Mouse (Mus musculus) bone marrow macrophage, adult 2 months (primary cell): ENCODE measurements around the gene Ptprm. TPM values are rescaled to one million over a fixed set of nuclear protein-coding genes. Genes with fewer than 3 reads are reported as not detected.
A peak's percentile ranks its signal among the peaks of the same experiment; 100 is the strongest.

ENCODE experiments used
- H3K27ac ChIP-seq: 2 replicates; pipeline ENCODE4 v1.5.1; 2012; ENCODE audit warnings: low read depth, low read length; ENCODE audit not compliant: insufficient read depth
- H3K4me1 ChIP-seq: 2 replicates; pipeline ENCODE4 v1.6.1; 2012; ENCODE audit warnings: low read length; ENCODE audit not compliant: control insufficient read depth, insufficient read depth
- H3K4me3 ChIP-seq: 2 replicates; pipeline ENCODE4 v1.5.1; 2012; ENCODE audit warnings: mild to moderate bottlenecking, low read length, moderate library complexity; ENCODE audit not compliant: insufficient read depth
- CTCF ChIP-seq: IDR thresholded peaks from 2 replicates; pipeline ENCODE4 v1.5.1; 2012; ENCODE audit warnings: low read depth, mild to moderate bottlenecking, low read length, moderate library complexity
- POLR2A ChIP-seq: IDR thresholded peaks from 2 replicates; pipeline ENCODE4 v1.6.1; 2012; ENCODE audit warnings: mild to moderate bottlenecking, low read depth, low read length, borderline replicate concordance
- polyA plus RNA-seq: library from polyadenylated mRNA; stranded (reverse); fragments of >200 nt; gene quantifications from 2 replicates; pipeline ENCODE4 v1.2.4, GENCODE M21; 2012; ENCODE audit not compliant: missing spikeins, insufficient read depth, insufficient read length

Ptprm gene
- polyA plus RNA-seq, 1 experiment, result 0.34 TPM

DNA sequence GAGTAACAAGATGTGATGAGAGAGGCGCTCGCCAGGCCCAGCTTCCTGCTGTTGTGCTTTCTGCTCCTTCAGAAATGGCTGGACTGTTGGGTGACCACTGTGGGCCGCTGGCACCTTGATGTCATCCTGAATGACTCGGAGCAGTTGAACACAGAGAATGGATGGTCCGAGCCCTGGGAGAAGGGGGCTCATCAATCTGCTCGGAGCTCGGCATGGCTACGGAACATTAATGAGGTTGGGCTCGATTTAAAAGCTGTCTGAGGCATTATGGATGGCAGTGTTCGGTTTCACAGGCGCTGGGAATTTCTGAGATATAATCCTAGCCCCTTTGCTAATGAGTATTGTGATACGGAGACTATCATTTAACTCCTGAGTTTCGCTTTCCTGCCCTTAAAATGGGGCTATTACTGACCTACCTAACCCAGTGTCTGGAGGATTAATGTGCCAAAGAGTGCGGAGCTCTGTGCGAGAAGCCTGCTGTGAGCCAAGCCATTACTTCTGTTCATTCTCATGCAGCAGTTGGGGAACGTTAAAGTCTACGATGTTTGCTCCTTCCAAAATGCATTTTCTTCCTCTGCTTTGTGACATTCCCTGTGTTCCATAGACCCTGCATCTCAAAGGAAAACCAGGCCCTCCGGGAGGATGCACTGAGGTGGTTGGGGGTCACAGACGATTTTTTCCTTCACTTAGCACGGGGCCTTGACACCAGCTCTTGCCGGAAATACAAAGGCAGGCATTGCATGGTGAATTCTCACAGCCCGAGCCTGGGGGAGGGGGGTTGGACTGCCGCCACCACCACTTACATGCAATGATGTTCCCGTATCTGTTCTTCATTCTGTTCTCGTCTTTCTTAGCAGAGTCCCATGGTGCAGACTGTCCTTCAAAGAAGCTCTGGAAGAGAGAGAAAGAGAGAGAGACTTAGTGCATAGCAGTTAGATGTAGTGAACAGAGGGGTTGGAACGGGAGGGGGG is 592.6 kb downstream of the Ptprm start:
- no peak overlapping the region for H3K27ac ChIP-seq
- TF ChIP-seq CTCF (no peak), POLR2A (no peak)
- no peak overlapping the region for H3K4me3 ChIP-seq
- H3K4me1 ChIP-seq, result no peaks in the 10 kb centered on the region

DNA sequence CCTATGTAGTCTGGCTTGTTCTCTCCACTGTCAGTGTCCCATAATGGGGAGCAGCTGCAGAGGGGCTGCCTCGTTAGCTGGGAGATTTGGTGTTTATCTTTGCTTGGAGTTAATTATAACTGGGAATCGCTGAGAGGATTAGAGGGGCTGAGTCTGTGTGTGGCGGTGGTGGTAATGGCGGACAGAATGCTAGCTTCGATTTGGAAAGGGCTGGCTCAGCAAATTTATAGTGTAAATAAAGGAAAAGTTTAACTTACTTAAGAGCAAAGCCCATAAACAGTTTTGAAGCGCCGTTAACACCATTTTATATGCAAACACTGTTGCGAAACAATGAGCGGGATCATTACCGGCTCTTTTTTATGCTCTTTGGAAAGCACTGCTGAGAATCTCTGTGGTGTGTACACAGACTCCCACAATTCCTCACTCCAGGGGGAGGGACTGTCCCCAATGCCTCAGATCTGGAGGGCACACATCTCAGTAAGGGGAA is 597.2 kb downstream of the Ptprm start:
- Histone ChIP-seq H3K4me3 (no peak overlapping the region), H3K4me1 (no peaks in the 10 kb centered on the region), H3K27ac (no peak overlapping the region)
- no peak for TF ChIP-seq POLR2A
- no peak for TF ChIP-seq CTCF

DNA sequence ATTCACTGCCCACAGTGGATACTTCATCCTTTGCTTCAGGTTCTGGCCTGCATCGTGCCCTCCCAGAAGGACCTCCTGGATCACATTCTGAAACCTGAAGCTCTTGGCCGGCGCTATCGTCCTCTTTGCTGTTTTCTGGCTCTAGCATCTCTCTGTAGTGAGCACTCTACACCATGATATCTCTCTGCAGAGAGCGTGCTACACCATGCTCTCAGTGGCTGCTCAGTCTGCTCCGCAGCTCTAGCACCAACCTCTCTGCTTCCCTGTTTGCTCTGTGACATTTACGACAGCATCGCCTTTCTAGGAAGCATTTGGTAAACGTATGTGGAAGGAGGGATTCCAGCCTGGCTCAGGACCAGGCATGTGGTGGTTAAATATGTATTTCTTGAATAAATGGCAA is 597.8 kb downstream of the Ptprm start:
- TF ChIP-seq CTCF, result no peak
- no peak for TF ChIP-seq POLR2A
- Histone ChIP-seq H3K4me3 (no peak overlapping the region), H3K4me1 (no peaks in the 10 kb centered on the region)

DNA sequence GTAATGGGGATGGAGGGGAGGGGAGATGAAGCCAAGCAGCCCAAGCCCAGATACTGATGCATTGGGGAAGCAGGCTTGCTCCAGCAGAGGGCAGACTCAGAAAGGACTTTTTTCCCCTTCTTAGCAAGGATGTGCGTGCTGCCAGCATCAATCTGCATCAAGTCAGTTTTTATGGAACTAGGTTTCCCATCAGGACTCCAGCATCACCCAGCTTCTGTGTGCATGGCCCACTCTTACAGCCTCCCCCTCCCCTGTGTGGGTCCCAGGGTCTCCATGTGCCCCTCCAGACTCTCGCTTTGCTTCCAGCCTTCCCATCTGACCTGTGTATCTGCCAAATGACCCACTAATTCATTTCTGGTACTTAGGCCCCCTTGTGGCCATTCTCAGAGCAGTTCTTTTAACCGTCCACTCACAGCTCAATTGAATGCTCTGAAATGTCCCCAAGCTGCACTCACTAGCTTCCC is 599.0 kb downstream of the Ptprm start:
- no peak overlapping the region for H3K4me3 ChIP-seq
- no peak for TF ChIP-seq POLR2A
- TF ChIP-seq CTCF, result peak; percentile 42; the same call in 1 of the 2 replicates
- peaks cover 7% of the 10 kb centered on the region for H3K4me1 ChIP-seq
- H3K27ac ChIP-seq, result no peak overlapping the region

More for the DNA sequence above, 597.8 kb downstream of the Ptprm start:
- no peak overlapping the region for H3K27ac ChIP-seq

DNA sequence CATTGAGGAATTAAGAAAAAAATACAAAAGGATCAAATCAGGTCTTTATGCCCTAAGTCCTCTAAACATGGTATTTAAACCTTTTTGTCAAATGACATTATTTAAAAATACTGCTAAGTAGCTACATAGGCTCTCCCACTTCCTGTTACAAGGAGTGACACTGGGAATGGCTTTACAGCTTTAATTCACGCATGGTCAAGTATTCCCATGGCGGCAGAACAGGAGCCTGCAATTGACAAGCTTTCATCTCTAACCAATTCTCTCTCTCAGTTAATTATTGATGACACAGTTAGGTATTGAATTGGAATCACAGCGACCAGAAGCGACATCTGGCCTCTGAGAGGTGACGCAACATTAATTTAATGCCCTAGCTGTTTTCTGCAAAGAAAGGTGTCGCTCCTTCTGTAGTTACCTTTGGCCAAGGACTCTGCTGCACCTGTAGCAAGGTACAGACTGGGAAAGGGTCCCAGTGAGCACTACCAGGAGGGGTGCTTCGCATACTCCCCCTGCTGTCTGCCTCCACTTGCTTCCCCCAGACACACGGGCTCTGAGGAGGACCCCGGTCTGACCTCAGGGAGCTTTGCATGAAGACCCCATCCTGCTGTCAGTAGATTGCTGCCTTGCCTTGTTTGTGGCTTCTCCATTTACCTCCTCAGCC is 599.9 kb downstream of the Ptprm start:
- no peak for TF ChIP-seq CTCF
- TF ChIP-seq POLR2A, result no peak
- Histone ChIP-seq H3K4me3 (no peak overlapping the region), H3K4me1 (peaks cover 7% of the 10 kb centered on the region), H3K27ac (no peak overlapping the region)

DNA sequence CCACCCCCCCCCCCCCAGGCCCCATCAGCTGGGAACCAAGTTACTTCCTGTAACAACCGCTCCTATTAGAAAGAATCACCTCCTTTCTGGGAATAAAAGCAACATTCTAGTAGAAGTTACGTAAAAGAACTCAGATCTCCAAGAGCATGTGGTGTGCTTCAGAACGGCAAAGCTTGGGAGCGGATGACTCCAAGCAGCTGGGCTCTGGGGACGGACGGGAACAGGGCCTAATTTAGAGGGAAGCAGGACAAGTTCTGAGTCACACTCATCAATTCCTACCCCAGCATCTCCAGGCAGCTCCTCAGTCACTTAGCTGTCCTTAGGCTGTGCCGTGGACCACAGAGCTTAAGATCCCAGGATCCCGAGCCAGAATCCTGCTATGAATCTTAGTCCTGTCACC is 602.5 kb downstream of the Ptprm start:
- peaks cover 7% of the 10 kb centered on the region for H3K4me1 ChIP-seq
- H3K4me3 ChIP-seq, result no peak overlapping the region
- TF ChIP-seq CTCF (no peak), POLR2A (no peak)
- no peak overlapping the region for H3K27ac ChIP-seq

DNA sequence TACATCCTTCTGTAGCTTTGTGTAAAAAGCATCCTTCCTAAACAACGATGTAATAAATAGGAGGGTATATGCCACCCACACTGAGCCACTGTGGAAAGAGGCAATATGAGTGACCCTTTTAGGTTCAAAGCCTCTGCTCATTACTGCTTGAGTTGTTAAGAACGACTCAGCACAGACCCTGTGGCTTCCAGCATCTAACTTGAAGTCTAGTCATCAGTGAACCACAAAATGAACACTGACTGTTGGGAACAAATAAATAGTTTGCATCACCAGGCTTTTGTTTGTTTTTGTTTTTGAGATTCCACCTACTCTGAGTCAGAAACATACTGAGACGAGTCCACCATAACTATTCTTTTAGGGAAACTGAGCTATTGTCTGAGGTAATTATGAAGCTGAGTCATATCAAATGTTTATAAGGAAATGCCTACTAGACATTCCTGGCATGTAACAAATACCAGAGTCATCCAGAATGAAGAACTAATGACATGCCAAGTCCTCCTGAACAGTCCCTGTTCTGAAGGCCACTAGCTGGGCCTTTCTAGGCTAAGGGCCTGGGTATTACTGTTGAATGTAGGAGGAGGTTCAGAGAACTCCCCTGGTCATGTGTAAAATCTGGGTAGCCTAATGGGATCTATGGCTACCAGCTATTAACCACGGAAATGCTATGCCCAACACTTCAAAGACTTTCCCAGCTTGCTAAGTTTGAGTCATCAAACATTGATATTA is 603.6 kb downstream of the Ptprm start:
- H3K4me3 ChIP-seq, result no peak overlapping the region
- peaks cover 7% of the 10 kb centered on the region for H3K4me1 ChIP-seq
- no peak overlapping the region for H3K27ac ChIP-seq
- TF ChIP-seq CTCF (no peak), POLR2A (no peak)

DNA sequence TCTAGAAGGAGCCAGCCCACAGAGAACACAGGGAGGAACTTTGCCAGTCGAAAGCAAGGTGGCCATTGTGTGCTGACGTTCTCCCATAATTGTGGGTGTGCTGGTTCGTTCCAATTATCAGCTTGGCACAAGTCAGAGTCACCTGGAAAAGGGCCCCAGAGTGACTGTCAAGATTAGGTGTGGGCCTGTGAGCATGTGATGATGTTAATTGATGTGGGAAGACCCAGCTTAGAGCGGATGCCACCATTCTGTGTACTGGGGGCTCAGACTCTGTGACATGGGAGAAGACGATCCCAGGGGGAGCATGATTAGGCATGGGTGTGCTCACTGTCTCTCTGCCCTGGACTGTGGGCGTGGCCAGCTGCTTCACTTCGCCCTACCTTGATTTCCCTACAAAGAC is 604.3 kb downstream of the Ptprm start:
- TF ChIP-seq CTCF (no peak), POLR2A (no peak)
- no peak overlapping the region for H3K27ac ChIP-seq
- H3K4me3 ChIP-seq, result no peak overlapping the region
- peaks cover 7% of the 10 kb centered on the region for H3K4me1 ChIP-seq

DNA sequence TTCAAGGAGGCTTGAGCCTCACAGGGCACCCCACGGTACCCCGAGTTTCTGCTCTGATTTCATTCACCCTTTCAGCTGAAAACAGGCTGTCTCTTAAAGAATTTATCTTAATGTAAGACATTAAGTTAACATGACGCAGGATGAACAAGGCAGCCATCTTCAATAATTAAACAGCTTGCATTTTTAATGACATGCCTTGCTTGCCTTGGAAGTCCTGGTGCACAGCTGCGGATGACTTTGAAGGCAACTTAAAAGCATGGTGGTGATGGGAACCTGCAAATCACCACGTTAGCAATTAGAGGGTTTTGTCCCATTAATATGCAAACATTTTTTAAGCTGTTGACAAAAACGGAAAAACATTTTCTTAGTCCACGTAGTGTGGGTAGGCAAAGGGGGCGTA is 607.8 kb downstream of the Ptprm start:
- H3K4me1 ChIP-seq, result peaks cover 7% of the 10 kb centered on the region
- no peak overlapping the region for H3K27ac ChIP-seq
- no peak for TF ChIP-seq POLR2A
- no peak for TF ChIP-seq CTCF
- H3K4me3 ChIP-seq, result no peak overlapping the region
